Mouse (Mus musculus) liver, adult 10 weeks (tissue): Measurements from ENCODE around the gene Sectm1a. TPM values are rescaled to one million over a fixed set of nuclear protein-coding genes. Genes with fewer than 3 reads are reported as not detected.

Source experiments
- polyA plus RNA-seq: library from polyadenylated mRNA; stranded (reverse); fragments of 350-450 nt; fragmentation: Illumina TruSeq; extraction: RNeasy Lipid Tissue Mini Kit (QIAGEN cat#74804); gene quantifications from one replicate; pipeline ENCODE4 v1.2.3, GENCODE M21; 2014; ENCODE audit warnings: low read depth, low replicate concordance

The Sectm1a gene
- polyA plus RNA-seq, result 1.0 TPM

DNA sequence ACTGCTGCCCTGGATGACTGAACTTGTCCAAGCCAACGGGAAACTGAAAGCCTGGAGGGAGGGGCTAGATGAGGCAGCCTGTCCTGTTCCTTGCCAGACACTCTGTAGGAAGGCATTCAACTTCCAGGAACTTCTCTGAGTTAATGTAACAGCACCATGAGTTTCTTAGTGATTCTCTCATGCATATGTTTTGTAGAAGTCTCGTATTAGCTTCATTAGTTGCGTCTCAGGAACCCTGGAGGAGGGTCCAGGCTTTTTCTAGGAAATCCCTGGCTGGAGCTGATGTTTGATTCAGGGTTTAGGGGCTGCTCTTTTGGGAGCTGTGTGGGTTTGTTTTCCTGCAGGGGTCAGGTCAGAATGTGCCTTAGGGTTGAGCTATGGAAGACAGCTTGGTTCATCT lies at the start of gene Sectm1a:
Sectm1a (minus strand) TSS at position 101 of the 400 bp plus-strand sequence.

DNA sequence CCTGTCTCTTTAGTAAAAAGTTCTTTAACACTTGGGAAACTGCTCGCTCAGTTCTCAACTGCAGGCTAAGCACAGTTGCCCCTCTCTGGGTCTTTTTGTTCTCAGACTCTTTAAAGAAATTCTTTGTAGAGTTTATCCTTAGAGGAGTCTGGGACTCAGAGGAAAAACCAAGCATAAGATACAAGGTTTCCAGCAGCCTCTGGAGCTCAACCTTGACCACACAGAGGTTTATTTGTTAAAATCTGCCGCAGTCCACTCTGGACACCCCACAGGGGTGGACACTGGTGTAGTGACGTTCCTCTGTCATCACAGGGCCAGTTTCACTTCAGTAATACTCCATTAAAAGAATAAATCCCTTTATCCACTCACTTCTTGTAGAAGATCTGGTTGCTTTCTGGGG lies 37.6 kb upstream of the Sectm1a start, which contains the start of gene Tex19.2:
Tex19.2 (minus strand) TSS at position 101 of the 400 bp plus-strand sequence.

DNA sequence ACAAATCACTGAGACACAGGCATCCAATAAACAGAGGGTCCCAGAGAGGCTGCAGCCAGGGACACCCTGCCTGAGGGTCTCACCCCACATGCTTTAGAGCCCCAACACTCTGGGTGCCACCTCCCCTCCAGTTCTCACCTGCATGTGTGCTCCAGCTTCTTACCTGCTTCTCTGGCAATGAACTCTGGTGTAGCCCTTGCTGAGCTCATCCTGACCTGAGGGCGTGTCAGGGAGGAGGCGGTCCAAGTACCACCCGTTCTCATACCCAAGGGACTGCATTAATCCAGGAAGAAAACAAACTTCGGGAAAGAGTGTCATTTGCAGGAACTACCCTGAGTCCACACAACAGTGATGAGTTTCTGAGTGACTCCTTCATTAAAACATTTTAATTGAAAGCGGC lies 17.6 kb downstream of the Sectm1a start, which contains the start of gene Sectm1b:
Sectm1b (minus strand) TSS at position 191 of the 400 bp plus-strand sequence.

DNA sequence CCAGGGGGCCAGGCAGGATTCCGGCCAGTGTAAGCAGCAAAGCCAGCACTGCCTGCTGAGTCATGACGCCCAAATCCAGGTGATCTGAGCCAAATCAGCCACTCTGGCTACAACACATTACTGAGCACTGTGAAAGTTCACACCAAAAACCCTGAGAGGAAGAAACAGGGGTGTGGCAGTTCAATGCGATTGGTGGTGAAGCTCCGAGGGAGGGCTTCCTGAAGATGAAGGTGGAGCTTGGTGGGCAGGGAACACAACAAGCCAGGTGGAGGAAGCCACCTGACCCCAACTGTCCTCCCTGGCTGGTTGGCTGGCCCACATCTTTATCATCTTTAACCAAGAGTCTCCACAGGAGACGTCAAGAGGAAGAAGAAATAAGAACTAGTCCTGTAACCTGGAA lies 41.7 kb downstream of the Sectm1a start, which contains the start of gene Cd7:
Cd7 (minus strand) TSS at position 117 of the 400 bp plus-strand sequence.

Other genes starting within 250 kb of the Sectm1a start
- gene Ccdc57, start 148.3 kb downstream of the Sectm1a start, polyA plus RNA-seq, result 0.50 TPM
- gene Slc16a3, start 132.7 kb downstream of the Sectm1a start, polyA plus RNA-seq, result not detected
- 20.9 TPM for gene Csnk1d, start 89.9 kb downstream of the Sectm1a start, polyA plus RNA-seq
- 0.42 TPM for gene Cd7, start 41.8 kb downstream of the Sectm1a start, polyA plus RNA-seq
- gene Sectm1b, start 17.7 kb downstream of the Sectm1a start, polyA plus RNA-seq, result not detected
- gene Tex19.2, start 37.5 kb upstream of the Sectm1a start, polyA plus RNA-seq, result not detected
- gene Tex19.1, start 64.9 kb upstream of the Sectm1a start, polyA plus RNA-seq, result not detected
- gene Uts2r, start 79.1 kb upstream of the Sectm1a start, polyA plus RNA-seq, result not detected
- gene Hexdc, start 123.2 kb upstream of the Sectm1a start, polyA plus RNA-seq, result 1.9 TPM
- gene Ogfod3, start 123.5 kb upstream of the Sectm1a start, polyA plus RNA-seq, result 1.5 TPM
- 5.5 TPM for gene Cybc1, start 148.1 kb upstream of the Sectm1a start, polyA plus RNA-seq
- 14.6 TPM for gene Narf, start 156.0 kb upstream of the Sectm1a start, polyA plus RNA-seq
- 5.3 TPM for gene Foxk2, start 178.8 kb upstream of the Sectm1a start, polyA plus RNA-seq